Mouse (Mus musculus): ENCODE measurements around the gene Stag3. TPM values are rescaled to one million over a fixed set of nuclear protein-coding genes. Genes with fewer than 3 reads are reported as not detected.

Gene Stag3
- polyA plus RNA-seq, 1 experiment from 2014 or later: 6.7 TPM

Other genes with a start within 250 kb of the Stag3 start
- not detected in 2 replicates for gene Smok3c, start 227.0 kb upstream of the Stag3 start, polyA plus RNA-seq (2016; fragmentation: Nextera tagmentation; extraction: Ambion mirVana)
- gene Zkscan1, start 195.2 kb upstream of the Stag3 start, polyA plus RNA-seq (2016; fragmentation: Nextera tagmentation; extraction: Ambion mirVana): 24.5 and 29.4 TPM in 2 replicates
- 87.1 and 97.2 TPM in 2 replicates for gene Zscan21, start 163.3 kb upstream of the Stag3 start, polyA plus RNA-seq (2016; fragmentation: Nextera tagmentation; extraction: Ambion mirVana)
- 29.7 and 36.3 TPM in 2 replicates for gene Zfp113, start 124.5 kb upstream of the Stag3 start, polyA plus RNA-seq (2016; fragmentation: Nextera tagmentation; extraction: Ambion mirVana)
- 381 and 386 TPM in 2 replicates for gene Cops6, start 119.2 kb upstream of the Stag3 start, polyA plus RNA-seq (2016; fragmentation: Nextera tagmentation; extraction: Ambion mirVana)
- 26.4 and 32.0 TPM in 2 replicates for gene Ap4m1, start 108.2 kb upstream of the Stag3 start, polyA plus RNA-seq (2016; fragmentation: Nextera tagmentation; extraction: Ambion mirVana)
- gene Mcm7, start 107.8 kb upstream of the Stag3 start, polyA plus RNA-seq (2016; fragmentation: Nextera tagmentation; extraction: Ambion mirVana): 384 and 399 TPM in 2 replicates
- 133 and 145 TPM in 2 replicates for gene Taf6, start 92.8 kb upstream of the Stag3 start, polyA plus RNA-seq (2016; fragmentation: Nextera tagmentation; extraction: Ambion mirVana)
- 54.6 and 60.4 TPM in 2 replicates for gene Cnpy4, start 92.8 kb upstream of the Stag3 start, polyA plus RNA-seq (2016; fragmentation: Nextera tagmentation; extraction: Ambion mirVana)
- gene Mblac1, start 85.9 kb upstream of the Stag3 start, polyA plus RNA-seq (2016; fragmentation: Nextera tagmentation; extraction: Ambion mirVana): 6.6 and 9.5 TPM in 2 replicates
- gene Nxpe5, start 54.3 kb upstream of the Stag3 start, polyA plus RNA-seq (2016; fragmentation: Nextera tagmentation; extraction: Ambion mirVana): not detected in 2 replicates
- 35.4 and 39.7 TPM in 2 replicates for gene Lamtor4, start 24.8 kb upstream of the Stag3 start, polyA plus RNA-seq (2016; fragmentation: Nextera tagmentation; extraction: Ambion mirVana)
- gene BC037034, start 16.2 kb upstream of the Stag3 start, polyA plus RNA-seq (2016; fragmentation: Nextera tagmentation; extraction: Ambion mirVana): 5.4 and 6.3 TPM in 2 replicates
- 3.3 and 3.7 TPM in 2 replicates for gene Gal3st4, start 7.4 kb upstream of the Stag3 start, polyA plus RNA-seq (2016; fragmentation: Nextera tagmentation; extraction: Ambion mirVana)
- 0.08 and 0.18 TPM in 2 replicates for gene Gm43720, start 282 bp upstream of the Stag3 start, polyA plus RNA-seq (2016; fragmentation: Nextera tagmentation; extraction: Ambion mirVana)
- 36.5 and 54.3 TPM in 2 replicates for gene Gpc2, start 235 bp upstream of the Stag3 start, polyA plus RNA-seq (2016; fragmentation: Nextera tagmentation; extraction: Ambion mirVana)
- not detected in 2 replicates for gene Pvrig, start 61.7 kb downstream of the Stag3 start, polyA plus RNA-seq (2016; fragmentation: Nextera tagmentation; extraction: Ambion mirVana)
- 34.5 and 45.1 TPM in 2 replicates for gene Zfp157, start 161.2 kb downstream of the Stag3 start, polyA plus RNA-seq (2016; fragmentation: Nextera tagmentation; extraction: Ambion mirVana)